Mouse (Mus musculus) left cerebral cortex, postnatal 10 days (tissue): ENCODE measurements around the gene Fbxl16. TPM values are rescaled to one million over a fixed set of nuclear protein-coding genes. Genes with fewer than 3 reads are reported as not detected.

Experiments
- DNase-seq, 2 experiments: peaks; one replicate each; pipeline ENCODE4 v3.0.0; 2021 to 2022; ENCODE audit warnings: low spot score in 2 of 2, mixed read lengths in 1 of 2; ENCODE audit errors: extremely low spot score in 1 of 2
- intact Hi-C: fragments of 180-260 bp; cut with DNase I; formaldehyde crosslinking; loops from one replicate; pipeline ENCODE4 v1.15.1; 2025
- total RNA-seq, 2 experiments: library from RNA; stranded (reverse); gene quantifications; 2 replicates each; pipeline ENCODE4 v1.2.3; 2021

The Fbxl16 gene
- total RNA-seq: 100 to 1,000 TPM; 306 to 311 TPM

DNA sequence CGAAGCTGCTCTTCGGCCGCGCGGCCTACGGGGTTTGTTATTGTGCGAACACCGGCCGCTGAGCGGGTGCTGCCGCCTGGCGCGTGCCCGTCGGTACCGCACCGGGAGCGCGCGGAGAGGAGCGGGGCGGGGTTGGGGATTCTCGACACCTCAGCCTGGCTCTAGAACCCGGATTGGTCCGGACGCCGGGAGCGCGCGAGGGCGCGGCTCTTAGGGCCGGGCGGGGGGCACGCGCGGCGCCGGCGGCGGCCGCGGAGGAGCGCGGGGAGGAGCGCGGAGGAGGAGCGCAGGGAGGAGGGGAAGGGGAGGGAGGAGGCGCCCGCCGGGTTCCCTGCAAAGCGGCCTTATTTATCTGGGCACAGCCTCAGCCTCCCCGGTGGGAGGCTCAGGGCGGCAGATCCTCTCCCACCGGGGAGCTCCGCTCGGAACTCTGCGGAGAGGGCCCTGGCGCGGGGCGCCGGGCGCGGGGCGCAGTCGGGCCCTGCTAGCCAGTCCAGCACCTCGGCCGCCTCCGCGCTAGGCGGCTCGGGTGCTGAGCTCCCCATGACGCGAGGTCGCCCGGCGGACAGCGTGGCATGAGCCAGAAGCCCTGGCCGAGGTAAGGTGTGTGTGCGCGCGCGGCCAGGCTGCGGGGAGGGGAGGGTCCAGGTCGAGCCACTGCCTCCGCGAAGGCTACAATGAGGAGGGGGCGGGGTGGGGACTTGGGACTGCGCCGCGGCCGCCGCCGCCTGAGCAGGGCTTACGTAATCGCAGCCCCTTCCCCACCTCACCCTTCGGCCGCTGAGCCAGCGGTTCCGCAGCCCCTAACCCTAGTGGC, at the start of gene Fbxl16:
Gene Fbxl16 (plus strand): TSS at position 297 of the 817 bp plus-strand sequence.
- intact Hi-C loops: no loop called here
- peak; percentile 87 to 90 for DNase-seq

DNA sequence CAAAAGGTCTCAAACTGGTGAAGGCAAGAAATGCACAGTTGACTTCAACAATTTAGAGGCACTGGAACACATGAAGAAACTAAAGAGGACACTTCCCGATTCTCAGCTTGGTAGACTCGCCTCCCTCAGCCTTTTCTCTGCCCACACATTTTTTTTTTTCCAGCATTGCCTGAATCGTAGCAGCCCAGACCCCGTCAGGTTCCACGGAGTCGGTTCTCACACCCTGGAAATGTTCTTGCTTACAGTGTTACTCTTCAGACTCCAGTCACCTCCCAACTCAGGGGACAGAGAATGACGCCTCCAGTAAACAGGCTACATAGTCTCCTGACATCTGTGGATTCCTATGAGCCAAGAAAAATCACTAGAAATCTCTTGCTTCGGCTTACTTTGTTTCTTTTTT, 48.7 kb upstream of the Fbxl16 start:
- intact Hi-C loops: no loop called here
- no peak for DNase-seq

DNA sequence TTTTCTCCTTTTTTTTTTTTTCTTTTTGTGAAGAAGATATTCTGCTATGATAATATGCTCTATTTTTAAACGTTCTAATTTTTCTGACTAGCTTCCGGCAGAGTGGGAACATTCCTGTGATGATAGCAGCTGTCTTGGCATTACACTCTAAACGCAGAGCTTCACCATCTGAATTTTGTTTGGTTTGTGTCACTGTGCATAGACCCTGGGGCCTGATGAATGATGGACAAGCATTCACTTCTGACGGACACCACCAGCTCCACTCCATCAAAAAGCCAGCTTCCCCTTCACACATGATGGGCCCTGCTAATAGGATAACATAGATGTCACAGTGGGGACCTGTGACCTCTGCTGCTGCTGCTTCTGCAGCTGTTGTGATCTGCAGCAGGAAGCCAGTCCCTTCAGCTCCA, 47.3 kb upstream of the Fbxl16 start:
- DNase-seq: peak in 1 of 2 experiments; percentile 60
- intact Hi-C loops: no loop called here

DNA sequence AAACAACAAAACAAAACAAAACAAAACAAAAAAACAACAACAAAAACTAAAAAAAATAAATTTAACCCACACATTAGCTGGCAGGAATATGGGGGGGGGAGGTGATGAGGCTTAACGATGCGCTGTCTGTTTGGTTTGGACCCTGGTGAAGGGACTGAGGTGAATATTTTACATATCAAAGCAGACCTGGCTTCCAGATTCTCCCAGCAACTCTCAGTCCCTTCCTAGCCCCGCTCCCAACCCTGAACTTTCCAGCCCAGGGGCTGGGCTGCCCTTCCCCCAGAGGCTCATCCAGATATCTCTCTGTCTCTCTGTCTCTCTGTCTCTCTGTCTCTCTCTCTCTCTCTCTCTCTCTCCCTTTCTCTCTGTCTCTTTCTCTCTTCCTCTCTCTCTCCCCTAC, 46.3 kb upstream of the Fbxl16 start:
- DNase-seq: no peak
- intact Hi-C loops: no loop called here

DNA sequence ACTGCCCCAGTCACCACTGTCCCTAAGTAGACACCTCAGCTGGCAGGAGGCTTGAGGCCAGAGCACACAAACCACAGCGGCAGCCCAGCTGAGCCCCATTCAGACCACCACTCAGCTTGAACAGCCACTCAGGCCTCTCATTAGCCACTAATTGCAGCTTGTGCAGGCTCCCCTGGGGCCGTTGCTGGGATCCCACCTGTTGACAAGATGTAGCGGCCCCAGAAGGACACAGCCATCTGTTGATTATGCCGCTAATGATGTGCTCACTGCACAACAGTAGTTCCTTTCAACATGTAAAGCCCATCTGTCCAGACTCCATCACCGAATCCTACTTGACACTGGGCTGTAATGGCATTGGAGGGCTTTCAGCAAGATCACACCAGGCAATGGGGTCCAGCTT, 43.0 kb upstream of the Fbxl16 start:
- intact Hi-C loops: no loop called here
- no peak for DNase-seq

DNA sequence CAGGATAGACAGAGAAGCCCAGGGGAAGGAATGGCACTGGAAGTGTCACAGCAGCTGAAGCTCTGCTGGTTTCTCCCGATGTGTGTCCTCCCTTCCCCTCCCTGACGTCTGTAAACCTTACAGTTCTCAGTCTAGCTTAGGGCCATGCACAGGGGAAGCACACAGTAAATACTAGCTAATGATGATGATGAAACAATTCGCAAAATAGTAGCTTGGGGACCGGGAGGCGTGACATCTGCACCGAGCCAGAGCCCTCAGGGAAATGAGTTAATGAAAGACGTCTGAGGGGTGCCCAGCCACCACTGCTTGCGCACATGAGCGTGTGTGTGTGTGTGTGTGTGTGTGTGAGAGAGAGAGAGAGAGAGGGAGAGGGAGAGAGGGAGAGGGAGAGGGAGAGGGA, 39.6 kb upstream of the Fbxl16 start:
- intact Hi-C loops: no loop called here
- no peak for DNase-seq

DNA sequence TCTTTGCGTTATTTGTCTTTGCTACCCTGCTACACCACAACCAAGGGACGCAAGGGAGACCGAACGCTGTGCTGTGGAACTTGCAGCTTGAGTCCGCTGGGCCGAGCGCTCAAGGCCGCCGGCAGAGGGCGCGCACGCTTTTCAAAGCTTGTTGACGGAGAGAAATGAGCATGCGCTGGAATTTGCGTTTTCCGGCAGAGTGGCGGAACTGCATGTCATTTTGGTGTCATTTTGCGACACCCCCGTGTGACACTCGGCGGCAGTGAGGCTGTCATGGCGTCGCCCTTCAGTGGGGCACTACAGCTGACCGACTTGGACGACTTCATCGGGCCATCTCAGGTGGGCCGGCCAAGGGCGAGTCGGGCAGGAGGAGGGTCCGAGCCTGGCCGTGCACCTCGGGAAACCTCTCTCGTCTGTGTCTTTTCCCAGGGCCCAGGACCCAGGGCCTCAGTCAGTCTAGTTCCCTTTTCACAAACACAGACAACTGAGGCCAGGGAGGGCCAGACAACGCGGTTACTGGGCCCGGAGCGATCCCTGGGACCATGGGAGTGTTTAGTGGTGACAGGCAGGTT, 35.2 kb upstream of the Fbxl16 start, which contains the start of gene Narfl:
Gene Narfl (plus strand): TSS at position 228 of the 572 bp plus-strand sequence.
- intact Hi-C loops: loop anchor here (2.0 kb wide), 1 partner anchor 27 kb away; no protein-coding TSS in a partner anchor
- peak; percentile 97 for DNase-seq

DNA sequence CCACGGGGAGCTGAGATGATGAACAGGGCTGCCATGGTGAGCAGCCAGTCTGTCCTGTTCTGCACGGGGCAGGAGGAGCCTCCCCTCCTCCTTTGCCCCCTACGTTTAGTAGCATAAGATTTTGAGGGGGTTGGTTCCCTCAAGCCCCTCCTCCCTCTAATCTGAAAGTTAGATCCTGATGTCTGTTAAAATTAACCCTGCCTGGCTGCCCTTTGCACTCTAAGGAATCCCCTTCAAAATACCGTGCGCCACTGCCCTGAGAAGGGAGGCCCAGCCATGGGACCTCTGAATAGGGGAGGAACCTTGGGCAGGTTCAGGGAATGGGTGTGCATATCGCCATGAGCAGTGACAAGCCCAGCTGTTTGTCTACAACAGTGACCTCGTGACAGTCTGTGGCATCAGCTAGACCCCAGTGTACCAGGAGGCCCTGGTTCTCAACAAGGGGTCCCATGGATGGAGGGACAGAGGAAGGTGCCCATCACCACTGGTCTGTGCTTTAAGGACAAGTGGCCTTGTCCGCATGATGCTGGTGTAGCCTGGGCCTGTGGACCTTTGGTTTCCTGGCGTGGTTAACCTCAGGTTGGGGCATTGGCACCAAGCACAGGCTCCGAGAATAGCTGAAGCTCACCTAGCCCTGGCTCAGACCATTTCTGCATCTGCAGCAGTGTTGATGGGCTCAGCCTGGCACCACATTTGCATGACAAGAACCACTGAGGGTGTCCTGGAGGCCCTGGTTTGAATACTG, 33.4 kb upstream of the Fbxl16 start:
- intact Hi-C loops: no loop called here
- no peak for DNase-seq

DNA sequence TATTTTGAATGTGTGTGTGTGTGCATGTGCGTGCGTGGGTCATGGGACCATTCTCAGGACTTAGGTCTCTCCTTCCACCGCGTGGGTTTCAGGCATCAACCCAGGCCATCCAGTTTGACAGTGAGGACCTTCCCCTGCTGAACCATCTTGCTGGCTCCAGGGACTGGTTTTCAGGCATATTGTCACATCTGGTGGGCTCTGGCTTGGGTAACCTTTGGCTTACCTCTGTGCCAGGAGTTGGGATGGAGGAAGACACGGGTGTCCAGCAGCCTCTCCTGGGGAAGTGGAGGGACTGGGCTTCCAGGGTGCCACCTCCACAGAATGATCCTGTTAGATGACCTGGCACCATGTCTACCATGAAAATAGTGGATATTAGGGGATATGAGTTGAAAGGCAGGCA, 30.9 kb upstream of the Fbxl16 start:
- intact Hi-C loops: no loop called here
- DNase-seq: no peak

DNA sequence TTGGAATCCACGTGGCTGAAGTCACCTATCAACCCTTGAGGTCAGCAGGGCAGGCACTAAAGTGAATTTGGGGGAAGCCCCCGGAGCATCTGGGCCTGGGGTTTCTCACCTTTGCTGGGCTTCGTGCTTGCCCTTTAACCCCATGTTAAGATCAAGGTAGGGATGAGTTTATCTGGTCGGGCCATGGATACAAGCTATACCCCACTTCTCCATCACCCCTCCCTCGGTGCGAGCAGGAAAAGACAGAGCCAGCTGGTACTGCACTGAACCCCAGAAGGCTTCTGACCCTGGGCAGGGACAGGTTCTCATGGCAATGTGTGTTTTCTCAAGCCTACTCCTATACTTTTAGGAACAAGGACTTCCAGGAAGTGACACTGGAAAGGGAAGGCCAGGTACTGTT, 27.5 kb upstream of the Fbxl16 start:
- intact Hi-C loops: no loop called here
- no peak for DNase-seq

DNA sequence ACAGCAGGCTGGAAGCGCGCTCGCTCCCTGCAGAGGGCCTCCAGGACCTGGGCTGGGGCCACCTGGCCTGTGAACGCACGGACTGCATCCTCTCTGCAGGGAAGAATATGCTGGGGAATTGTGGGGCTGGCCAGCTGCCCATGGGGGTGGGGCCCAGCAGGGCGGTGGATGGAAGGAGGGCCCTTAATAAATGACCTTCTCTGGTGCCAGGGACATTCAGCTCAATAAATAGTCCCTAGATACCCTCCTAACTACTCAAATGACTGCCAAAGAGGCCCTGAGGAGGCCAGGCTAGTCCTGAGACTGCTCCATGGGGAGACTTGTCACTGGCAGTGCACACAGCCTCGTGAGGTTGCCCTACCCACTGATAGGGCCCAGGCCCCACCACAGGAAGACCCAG, 25.8 kb upstream of the Fbxl16 start:
- intact Hi-C loops: no loop called here
- DNase-seq: no peak

DNA sequence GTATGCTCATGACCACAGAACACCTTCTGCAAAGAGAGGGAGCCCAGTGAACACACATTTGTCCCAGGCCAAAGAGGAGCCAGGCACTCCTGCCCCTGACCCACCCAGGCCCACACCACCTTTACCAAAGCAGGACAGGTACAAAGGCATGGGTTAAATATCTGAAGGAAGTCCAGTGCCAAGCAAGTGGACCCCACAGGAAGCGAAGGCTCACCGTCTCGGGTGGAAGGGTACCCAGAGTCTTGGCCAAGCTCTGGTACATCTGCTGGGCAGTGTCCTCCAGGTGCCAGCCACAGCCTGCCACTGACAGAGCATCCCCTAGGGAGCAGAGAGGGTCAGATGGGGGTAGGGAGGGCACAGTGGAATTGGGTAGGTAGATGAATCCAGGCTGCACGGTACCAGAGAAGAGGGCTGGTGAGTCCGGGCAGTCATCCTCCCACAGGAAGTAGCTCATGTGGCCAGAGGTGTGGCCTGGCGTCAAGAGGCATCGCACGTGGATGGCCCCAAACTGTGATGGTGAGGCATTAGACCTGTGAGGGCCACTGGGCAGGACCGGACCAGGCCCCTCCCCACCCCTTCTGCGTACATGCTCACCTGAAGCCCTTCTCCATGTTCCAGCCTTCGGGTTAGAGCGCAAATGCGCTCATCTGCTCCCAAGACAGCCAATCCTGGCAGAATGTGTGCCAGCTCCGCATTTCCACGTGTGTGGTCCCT, 24.9 kb upstream of the Fbxl16 start:
- DNase-seq: no peak
- intact Hi-C loops: no loop called here

DNA sequence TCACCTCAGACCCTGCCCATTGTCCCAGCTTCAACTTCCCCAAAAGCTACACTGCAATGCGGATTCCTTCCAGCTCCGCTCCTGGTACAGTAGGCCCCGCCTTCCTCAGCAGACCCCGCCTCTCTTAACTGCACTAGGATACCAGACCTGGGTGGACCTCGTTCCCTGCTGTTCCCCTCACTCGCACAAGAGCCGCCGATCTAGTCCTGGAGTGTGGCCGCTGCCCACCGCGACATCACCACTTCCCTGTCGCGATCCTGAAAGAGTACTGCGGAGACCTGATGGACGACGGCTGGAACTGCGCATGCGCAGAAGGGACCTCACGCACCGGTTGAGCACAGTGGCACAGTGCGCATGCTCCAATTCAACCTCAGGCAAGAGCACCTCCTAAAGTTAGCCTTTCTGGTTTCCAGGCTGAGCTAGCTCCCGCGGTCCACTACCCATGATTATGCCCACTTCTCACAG, 23.6 kb upstream of the Fbxl16 start, which contains the start of gene Haghl:
Gene Haghl (minus strand): TSS at position 393 of the 465 bp plus-strand sequence.
- intact Hi-C loops: no loop called here

DNA sequence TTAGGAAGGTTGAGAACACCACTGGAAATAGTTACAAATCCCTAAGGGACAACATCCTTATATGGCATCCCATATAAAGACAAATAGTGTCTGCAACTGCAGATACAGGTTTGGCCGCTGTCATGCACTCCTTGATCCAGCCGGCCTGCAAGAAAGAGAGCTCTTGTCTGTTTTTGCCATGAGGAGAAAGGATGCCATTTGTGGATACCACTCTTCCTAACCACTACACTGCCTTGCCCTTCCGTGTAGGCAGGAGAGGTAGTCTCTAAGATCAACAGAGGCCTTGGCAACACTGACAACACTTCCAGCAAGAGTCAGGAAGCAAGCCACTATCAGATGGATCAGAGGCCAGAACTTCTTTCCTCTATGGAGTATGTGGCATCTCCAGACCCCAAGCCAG, 22.6 kb upstream of the Fbxl16 start, which contains the start of gene Ccdc78:
Gene Ccdc78 (plus strand): TSS at position 301 of the 400 bp plus-strand sequence.
- intact Hi-C loops: no loop called here
- DNase-seq: no peak

More for the DNA sequence above, 23.6 kb upstream of the Fbxl16 start, which contains the start of gene Haghl:
- peak; percentile 95 to 97 for DNase-seq

DNA sequence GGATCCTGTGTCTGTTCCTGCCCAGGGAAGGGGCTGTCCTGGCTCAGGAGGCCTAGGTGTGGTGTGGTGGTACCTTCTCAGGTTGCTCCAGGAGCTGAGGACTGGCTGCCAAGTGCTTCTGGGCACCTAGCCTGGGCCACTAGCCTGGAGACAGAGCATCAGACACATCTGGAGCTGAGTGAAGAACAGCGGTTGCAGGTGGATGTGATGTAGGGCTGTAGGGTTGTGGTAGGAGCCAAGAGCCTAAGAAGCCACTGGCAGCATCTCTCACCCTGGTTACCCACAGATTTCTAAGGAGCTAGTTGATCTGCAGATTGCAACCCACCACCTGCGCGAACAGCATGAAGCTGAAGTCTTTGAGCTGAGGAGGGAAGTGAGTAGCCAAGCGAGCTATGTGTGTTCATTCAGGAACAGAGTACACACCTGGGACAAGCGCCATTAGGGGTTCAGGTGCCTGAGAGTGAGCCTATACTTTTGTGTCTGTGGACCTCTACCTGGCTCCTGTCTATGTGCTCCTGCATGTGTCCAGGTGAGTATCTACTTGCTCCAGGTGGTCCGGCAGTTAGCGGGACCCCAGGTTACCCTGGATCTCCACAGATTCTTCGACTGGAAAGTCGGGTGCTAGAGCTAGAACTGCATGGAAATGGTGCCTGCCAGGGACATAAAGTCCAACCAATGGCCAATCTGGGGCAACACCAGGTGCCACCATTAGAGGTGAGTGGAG, 21.9 kb upstream of the Fbxl16 start:
- intact Hi-C loops: no loop called here
- DNase-seq: no peak

DNA sequence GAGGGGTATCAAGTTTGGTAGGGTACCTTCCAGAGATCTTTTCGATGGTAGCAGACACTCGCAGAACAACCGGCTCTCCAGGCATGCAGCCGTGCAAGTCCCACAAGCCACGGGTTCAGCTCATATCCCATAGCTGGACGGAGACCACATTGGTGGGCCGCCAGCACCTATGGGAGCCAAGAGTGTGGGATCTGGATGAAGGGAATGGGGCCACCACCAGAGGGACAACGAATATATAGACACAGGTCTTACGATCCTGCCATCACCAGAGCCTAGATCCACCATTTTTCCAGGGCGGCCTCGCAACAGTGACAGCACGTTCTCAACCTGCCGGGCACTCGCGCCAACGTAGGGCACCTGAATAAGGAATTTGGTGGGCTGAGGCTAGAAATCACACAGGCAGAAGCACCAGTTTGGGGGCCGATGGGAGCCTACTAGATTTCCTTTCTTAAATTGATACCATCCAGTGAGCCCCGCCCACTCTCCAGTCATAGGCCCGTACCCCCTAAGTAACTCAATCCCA, 17.5 kb upstream of the Fbxl16 start:
- DNase-seq: peak in 1 of 2 experiments; percentile 51
- intact Hi-C loops: no loop called here

DNA sequence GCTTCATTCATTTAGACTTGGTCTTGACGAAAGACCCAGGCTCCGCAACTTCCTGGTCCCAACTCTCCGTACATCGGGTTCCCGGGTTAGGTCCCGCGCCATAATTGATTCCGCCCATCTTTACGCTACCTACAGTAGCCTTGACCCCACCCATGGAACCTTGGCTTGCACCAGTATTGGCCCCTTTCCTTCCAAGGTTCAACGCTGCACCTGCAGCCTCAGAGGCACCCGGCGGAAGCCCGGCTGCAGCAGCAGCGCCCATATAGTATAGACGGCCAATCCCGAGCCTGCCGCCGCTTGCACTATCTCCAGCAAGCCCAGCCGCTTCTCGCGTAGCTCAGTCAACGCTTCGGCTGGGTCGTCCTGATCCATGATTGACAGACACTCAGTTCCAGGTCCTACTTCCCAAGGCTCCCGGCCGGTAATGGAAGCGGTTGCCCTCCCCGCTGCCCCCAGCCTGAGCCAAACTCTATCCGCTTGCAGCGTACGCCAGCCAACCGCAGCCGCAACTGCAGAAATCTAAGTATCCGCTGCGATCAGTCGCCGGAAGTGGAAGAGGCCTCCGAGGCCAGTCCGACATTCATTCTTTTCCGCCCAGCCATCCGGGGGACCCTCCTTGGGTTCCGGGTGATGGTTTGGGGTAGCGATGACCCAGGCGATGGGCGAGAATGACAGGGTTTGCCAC, 16.9 kb upstream of the Fbxl16 start:
- intact Hi-C loops: no loop called here
- peak; percentile 82 to 89 for DNase-seq
